Mouse (Mus musculus) heart, adult 2 months (tissue): Measurements from ENCODE around the gene Prss29. TPM values are rescaled to one million over a fixed set of nuclear protein-coding genes. Genes with fewer than 3 reads are reported as not detected.

Experiments used
- DNase-seq, 2 experiments: peaks; one replicate each; pipeline ENCODE4 v3.0.0; 2021
- H3K27ac ChIP-seq: fragments of 200-600 bp; 2 replicates; pipeline ENCODE4 v1.8.1; 2022
- H3K27me3 ChIP-seq: fragments of 200-500 bp; 2 replicates; pipeline ENCODE4 v1.6.1; 2012; ENCODE audit warnings: mild to moderate bottlenecking, low read length, inconsistent platforms, mixed read lengths; ENCODE audit not compliant: control insufficient read depth, insufficient read depth
- H3K36me3 ChIP-seq: fragments of 200-500 bp; 2 replicates; pipeline ENCODE4 v1.6.1; 2012; ENCODE audit warnings: low read length, inconsistent platforms; ENCODE audit not compliant: control insufficient read depth, insufficient read depth
- H3K4me1 ChIP-seq: fragments of 200-500 bp; 2 replicates; pipeline ENCODE4 v1.6.1; 2011; ENCODE audit warnings: low read length; ENCODE audit not compliant: control insufficient read depth, insufficient read depth
- H3K4me3 ChIP-seq: fragments of 200-600 bp; 2 replicates; pipeline ENCODE4 v1.8.1; 2022
- H3K79me2 ChIP-seq: fragments of 200-500 bp; replicated peaks from 2 replicates; pipeline ENCODE4 v1.6.1; 2012; ENCODE audit warnings: mild to moderate bottlenecking, inconsistent platforms, low read length, moderate library complexity, mixed read lengths; ENCODE audit not compliant: control insufficient read depth, insufficient read depth
- H3K9ac ChIP-seq: fragments of 200-500 bp; 2 replicates; pipeline ENCODE4 v1.6.1; 2012; ENCODE audit warnings: low read depth, mild to moderate bottlenecking, control low read depth, inconsistent platforms, low read length, mixed read lengths
- CTCF ChIP-seq: fragments of 200-600 bp; IDR thresholded peaks from 2 replicates; pipeline ENCODE4 v1.8.1; 2022; ENCODE audit warnings: antibody characterized with exemption, mild to moderate bottlenecking, moderate library complexity
- EP300 ChIP-seq: fragments of 200-500 bp; IDR thresholded peaks from 2 replicates; pipeline ENCODE4 v1.6.1; 2011; ENCODE audit warnings: low read depth, low read length, control low read depth; ENCODE audit not compliant: insufficient read depth
- POLR2A ChIP-seq: fragments of 200-500 bp; IDR thresholded peaks from 2 replicates; pipeline ENCODE4 v1.6.1; 2011; ENCODE audit warnings: mild to moderate bottlenecking, low read depth, low read length, control low read depth; ENCODE audit not compliant: insufficient read depth
- WGBS: fragments of 180-500 bp; shearing (Covaris S2); methylation state at CpG from one replicate; pipeline ENCODE4 v1.1.7; 2018; 5-methylcytosine and 5-hydroxymethylcytosine counted together
- intact Hi-C: fragments of 180-260 bp; cut with DNase I; formaldehyde crosslinking; loops from one replicate; pipeline ENCODE4 v1.15.1; 2025
- polyA plus RNA-seq: library from polyadenylated mRNA; depleted of rRNA; stranded (reverse); fragments of >200 nt; gene quantifications from 2 replicates; pipeline ENCODE4 v1.2.3, GENCODE M21; 2012; rRNA removed
- total RNA-seq, 2 experiments: library from RNA; stranded (reverse); gene quantifications; 2 replicates each; pipeline ENCODE4 v1.2.3; 2021

The Prss29 gene
- total and polyA plus RNA-seq, 3 experiments = not detected

DNA sequence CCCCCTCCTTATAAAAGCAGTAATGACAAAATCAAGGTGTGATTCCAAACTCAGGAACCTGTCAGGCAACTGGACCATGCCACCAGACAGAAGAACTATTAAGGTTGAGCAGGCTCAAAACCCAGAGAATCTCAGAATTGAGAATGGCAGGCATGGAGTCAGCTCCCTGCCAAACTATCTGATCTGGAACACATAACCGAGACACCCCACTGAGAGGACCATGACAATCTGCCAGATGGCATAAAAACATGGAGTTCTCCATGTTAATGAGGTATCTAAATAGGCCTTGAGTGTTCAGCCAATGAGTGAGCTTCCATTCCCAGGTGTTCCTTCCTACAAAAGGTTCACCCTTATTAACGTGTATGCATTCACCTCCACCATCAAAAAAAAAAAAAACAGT is 42.8 kb downstream of the Prss29 start:
- Histone ChIP-seq H3K4me3 (no peak overlapping the region), H3K27me3 (no peaks in the 10 kb centered on the region; the same call in 1 of the 2 replicates), H3K27ac (no peak overlapping the region), H3K36me3 (no peaks in the 10 kb centered on the region), H3K79me2 (no peaks in the 10 kb centered on the region), H3K4me1 (no peaks in the 10 kb centered on the region), H3K9ac (no peak overlapping the region)
- no peak for DNase-seq
- WGBS = 57% methylated on average over 2 of the region's 2 CpGs
- intact Hi-C loops = loop anchor here (10.0 kb wide), 1 partner anchor 416 kb away; no protein-coding TSS in a partner anchor
- no peak for TF ChIP-seq CTCF
- TF ChIP-seq POLR2A = no peak
- TF ChIP-seq EP300 = no peak

DNA sequence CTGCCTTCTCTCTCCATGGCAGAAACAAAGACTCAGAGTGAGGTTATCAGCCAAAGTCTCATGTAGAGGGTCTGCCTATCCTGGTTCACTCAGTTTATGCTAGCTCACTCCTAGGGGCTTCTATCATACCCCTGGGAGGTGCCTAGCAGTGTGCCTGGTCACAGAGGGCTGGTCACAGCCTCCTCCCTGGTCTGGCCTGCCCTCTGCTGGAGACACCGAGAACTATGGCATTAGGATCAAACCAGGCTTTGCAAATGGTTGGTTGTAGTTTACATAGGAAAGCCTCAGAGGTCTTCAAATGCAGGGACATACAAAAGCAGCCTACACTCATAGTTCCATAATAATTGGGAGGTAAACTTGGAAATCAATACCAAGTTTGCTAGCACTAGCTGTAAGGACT is 45.3 kb downstream of the Prss29 start:
- Histone ChIP-seq H3K27me3 (no peaks in the 10 kb centered on the region), H3K9ac (no peak overlapping the region), H3K4me1 (no peaks in the 10 kb centered on the region), H3K4me3 (no peak overlapping the region), H3K79me2 (no peaks in the 10 kb centered on the region), H3K36me3 (no peaks in the 10 kb centered on the region), H3K27ac (no peak overlapping the region)
- peak in 1 of 2 experiments; percentile 39 for DNase-seq
- no peak for TF ChIP-seq EP300
- TF ChIP-seq POLR2A = no peak
- TF ChIP-seq CTCF = peak; percentile 81
- 3% methylated on average over 1 of the region's 1 CpGs for WGBS
- intact Hi-C loops = loop anchor here (1.0 to 10.0 kb wide), 3 partner anchors 30 to 419 kb away; no protein-coding TSS in a partner anchor

DNA sequence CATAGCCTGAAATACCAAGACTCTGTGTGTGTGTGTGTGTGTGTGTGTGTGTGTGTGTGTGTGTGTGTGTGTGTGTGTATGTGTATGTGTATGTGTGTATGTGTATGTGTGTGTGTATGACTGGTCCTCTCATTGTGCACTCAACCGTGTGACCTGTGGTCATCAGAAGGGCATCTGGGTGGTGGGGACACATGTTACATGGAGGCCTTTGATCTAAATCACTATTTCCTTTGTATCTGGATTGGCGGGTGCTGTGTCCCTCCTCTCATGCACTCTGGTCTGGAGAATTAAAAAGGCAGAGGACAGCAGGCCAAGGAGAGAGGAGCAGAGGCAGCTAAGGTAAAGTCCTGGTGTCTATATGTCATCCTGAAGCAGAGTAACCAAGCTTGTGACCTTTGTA is 47.6 kb downstream of the Prss29 start, which contains the start of gene Tpsb2:
Gene Tpsb2 (plus strand): TSS at position 301 of the 400 bp plus-strand sequence.
- TF ChIP-seq POLR2A = no peak
- TF ChIP-seq EP300 = no peak
- no peak for TF ChIP-seq CTCF

DNA sequence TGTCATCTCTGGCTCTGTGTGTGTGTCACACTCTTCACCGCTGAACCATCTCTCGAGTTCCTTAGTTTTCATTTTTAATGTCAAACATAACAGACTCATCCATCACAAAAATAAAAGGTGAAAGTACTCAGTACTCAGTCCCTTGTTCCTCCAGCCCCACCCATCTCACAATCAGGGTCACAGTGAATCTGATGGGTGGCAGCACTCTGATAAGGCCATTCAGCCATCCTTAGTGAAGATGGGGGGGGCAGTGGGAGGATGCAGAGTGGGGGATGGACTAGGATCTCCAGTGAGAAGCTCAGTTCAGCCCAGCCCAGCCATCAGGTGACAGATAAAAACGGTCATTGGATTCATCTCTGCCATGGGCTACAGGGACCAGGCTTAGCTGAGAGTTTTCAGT is 50.5 kb downstream of the Prss29 start, which contains the start of gene Tpsg1:
Gene Tpsg1 (plus strand): TSS at position 301 of the 400 bp plus-strand sequence.
- no peaks in the 10 kb centered on the region for H3K79me2 ChIP-seq
- H3K4me3 ChIP-seq = no peak within 1 kb of the TSS
- no peak for TF ChIP-seq CTCF
- TF ChIP-seq POLR2A = no peak
- TF ChIP-seq EP300 = no peak
- no peak within 1 kb of the TSS for H3K27ac ChIP-seq
- no peak for DNase-seq
- no peaks in the 10 kb centered on the region for H3K4me1 ChIP-seq
- intact Hi-C loops = loop anchor here (10.0 kb wide), 1 partner anchor 424 kb away; no protein-coding TSS in a partner anchor
- no peaks in the 10 kb centered on the region for H3K27me3 ChIP-seq
- H3K36me3 ChIP-seq = no peaks in the 10 kb centered on the region
- no peak within 1 kb of the TSS for H3K9ac ChIP-seq
- WGBS = 70% methylated on average over 3 of the region's 3 CpGs

More for the DNA sequence above, 47.6 kb downstream of the Prss29 start, which contains the start of gene Tpsb2:
- Histone ChIP-seq H3K4me1 (no peaks in the 10 kb centered on the region), H3K36me3 (no peaks in the 10 kb centered on the region), H3K27ac (no peak within 1 kb of the TSS), H3K79me2 (no peaks in the 10 kb centered on the region), H3K4me3 (no peak within 1 kb of the TSS), H3K9ac (no peak within 1 kb of the TSS), H3K27me3 (no peaks in the 10 kb centered on the region)
- 71% methylated on average over 2 of the region's 2 CpGs for WGBS
- DNase-seq = no peak
- intact Hi-C loops = loop anchor here (10.0 kb wide), 1 partner anchor 421 kb away; no protein-coding TSS in a partner anchor

Other genes starting within 250 kb of the Prss29 start
- gene Tmem204, start 235.1 kb upstream of the Prss29 start, total RNA-seq = 10 to 100 TPM; 40.0 to 45.1 TPM
- gene Tmem204, start 235.1 kb upstream of the Prss29 start, polyA plus RNA-seq = 77.3 and 82.0 TPM in 2 replicates
- gene Telo2, start 202.7 kb upstream of the Prss29 start, total RNA-seq = 10 to 100 TPM; 12.1 to 13.5 TPM
- gene Telo2, start 202.7 kb upstream of the Prss29 start, polyA plus RNA-seq = 12.7 and 15.5 TPM in 2 replicates
- 1 to 10 TPM; 5.4 to 5.8 TPM for gene Ptx4, start 197.9 kb upstream of the Prss29 start, total RNA-seq
- gene Ptx4, start 197.9 kb upstream of the Prss29 start, polyA plus RNA-seq = 0.16 and 0.26 TPM in 2 replicates
- 10 to 100 TPM; 25.4 to 28.5 TPM for gene Clcn7, start 185.3 kb upstream of the Prss29 start, total RNA-seq
- gene Clcn7, start 185.3 kb upstream of the Prss29 start, polyA plus RNA-seq = 24.6 and 31.3 TPM in 2 replicates
- gene Ccdc154, start 156.2 kb upstream of the Prss29 start, total RNA-seq = not detected
- gene Ccdc154, start 156.2 kb upstream of the Prss29 start, polyA plus RNA-seq = 0.06 TPM in 1 of 2 replicates, not detected in the other
- not detected for gene Gm38655, start 143.2 kb upstream of the Prss29 start, total RNA-seq
- 0.29 TPM in 1 of 2 replicates, not detected in the other for gene Gm38655, start 143.2 kb upstream of the Prss29 start, polyA plus RNA-seq
- gene BC003965, start 134.1 kb upstream of the Prss29 start, total RNA-seq = 10 to 100 TPM; 20.8 to 22.2 TPM
- gene BC003965, start 134.1 kb upstream of the Prss29 start, polyA plus RNA-seq = 12.1 and 18.6 TPM in 2 replicates
- gene Unkl, start 130.3 kb upstream of the Prss29 start, total RNA-seq = 1 to 10 TPM; 7.4 to 7.5 TPM
- gene Unkl, start 130.3 kb upstream of the Prss29 start, polyA plus RNA-seq = 6.6 and 9.1 TPM in 2 replicates
- gene Gnptg, start 78.5 kb upstream of the Prss29 start, total RNA-seq = 10 to 100 TPM; 13.6 to 16.1 TPM
- gene Gnptg, start 78.5 kb upstream of the Prss29 start, polyA plus RNA-seq = 18.0 and 19.5 TPM in 2 replicates
- 1 to 10 TPM; 6.9 to 8.2 TPM for gene Tsr3, start 78.5 kb upstream of the Prss29 start, total RNA-seq
- 7.1 TPM in 2 replicates for gene Tsr3, start 78.5 kb upstream of the Prss29 start, polyA plus RNA-seq
- under 1 TPM; 0.32 to 0.39 TPM for gene Baiap3, start 62.3 kb upstream of the Prss29 start, total RNA-seq
- gene Baiap3, start 62.3 kb upstream of the Prss29 start, polyA plus RNA-seq = 0.79 and 1.5 TPM in 2 replicates
- 10 to 100 TPM; 88.3 to 90.3 TPM for gene Ube2i, start 44.0 kb upstream of the Prss29 start, total RNA-seq
- gene Ube2i, start 44.0 kb upstream of the Prss29 start, polyA plus RNA-seq = 69.7 and 94.6 TPM in 2 replicates
- under 1 TPM; 0.21 to 0.36 TPM for gene Prss34, start 20.3 kb upstream of the Prss29 start, total RNA-seq
- gene Prss34, start 20.3 kb upstream of the Prss29 start, polyA plus RNA-seq = 0.14 and 0.35 TPM in 2 replicates
- gene Prss28, start 10.0 kb upstream of the Prss29 start, total RNA-seq = not detected
- not detected in 2 replicates for gene Prss28, start 10.0 kb upstream of the Prss29 start, polyA plus RNA-seq
- gene Tpsab1, start 26.9 kb downstream of the Prss29 start, total RNA-seq = under 1 TPM; 0.70 to 0.82 TPM
- 0.12 and 0.31 TPM in 2 replicates for gene Tpsab1, start 26.9 kb downstream of the Prss29 start, polyA plus RNA-seq
- gene Tpsb2, start 47.7 kb downstream of the Prss29 start, total RNA-seq = 1 to 10 TPM; 1.4 to 2.5 TPM
- gene Tpsb2, start 47.7 kb downstream of the Prss29 start, polyA plus RNA-seq = 6.3 and 8.2 TPM in 2 replicates
- not detected for gene Tpsg1, start 50.6 kb downstream of the Prss29 start, total RNA-seq
- gene Tpsg1, start 50.6 kb downstream of the Prss29 start, polyA plus RNA-seq = 0.47 and 0.61 TPM in 2 replicates
- 1 to 10 TPM; 4.5 to 5.5 TPM for gene Cacna1h, start 115.1 kb downstream of the Prss29 start, total RNA-seq
- 20.4 and 23.2 TPM in 2 replicates for gene Cacna1h, start 115.1 kb downstream of the Prss29 start, polyA plus RNA-seq
- gene Tekt4, start 136.0 kb downstream of the Prss29 start, total RNA-seq = not detected
- gene Tekt4, start 136.0 kb downstream of the Prss29 start, polyA plus RNA-seq = 0.61 and 1.2 TPM in 2 replicates
- not detected for gene Sstr5, start 178.6 kb downstream of the Prss29 start, total RNA-seq
- not detected in 2 replicates for gene Sstr5, start 178.6 kb downstream of the Prss29 start, polyA plus RNA-seq